Mouse (Mus musculus) hindbrain, embryonic 12.5 days (tissue): Measurements from ENCODE around the gene Rgl1. TPM values are rescaled to one million over a fixed set of nuclear protein-coding genes. Genes with fewer than 3 reads are reported as not detected.

Experiments
- ATAC-seq: fragments of 200-750 bp; cut with Nextera tagmentation; 2 replicates; pipeline ENCODE4 v1.8.0; 2017; ENCODE audit warnings: moderate TSS enrichment; ENCODE audit not compliant: low FRiP score
- H3K27ac ChIP-seq: fragments of 300-500 bp; sonication (generic); 2 replicates; pipeline ENCODE4 v1.5.1; 2016; ENCODE audit warnings: mild to moderate bottlenecking
- H3K27me3 ChIP-seq: fragments of 300-500 bp; sonication (generic); 2 replicates; pipeline ENCODE4 v1.6.1; 2016; ENCODE audit warnings: mild to moderate bottlenecking
- H3K36me3 ChIP-seq: fragments of 300-500 bp; sonication (generic); 2 replicates; pipeline ENCODE4 v1.6.1; 2016; ENCODE audit warnings: mild to moderate bottlenecking
- H3K4me1 ChIP-seq: fragments of 300-500 bp; sonication (generic); 2 replicates; pipeline ENCODE4 v1.6.1; 2016
- H3K4me2 ChIP-seq: fragments of 300-500 bp; sonication (generic); replicated peaks from 2 replicates; pipeline ENCODE4 v1.6.1; 2016; ENCODE audit warnings: mild to moderate bottlenecking
- H3K4me3 ChIP-seq: fragments of 300-500 bp; sonication (generic); 2 replicates; pipeline ENCODE4 v1.5.1; 2016; ENCODE audit warnings: mild to moderate bottlenecking
- H3K9ac ChIP-seq: fragments of 300-500 bp; sonication (generic); 2 replicates; pipeline ENCODE4 v1.6.1; 2016; ENCODE audit warnings: mild to moderate bottlenecking, moderate library complexity
- H3K9me3 ChIP-seq: fragments of 300-500 bp; sonication (generic); replicated peaks from 2 replicates; pipeline ENCODE4 v1.6.1; 2016; ENCODE audit warnings: mild to moderate bottlenecking
- WGBS: fragments of 180-500 bp; shearing (Covaris S2); methylation state at CpG from one replicate; pipeline ENCODE4 v1.1.7; 2016; 5-methylcytosine and 5-hydroxymethylcytosine counted together
- polyA plus RNA-seq: library from polyadenylated mRNA; unstranded; fragments of >200 nt; fragmentation: Nextera tagmentation; extraction: Ambion mirVana; gene quantifications from 2 replicates; pipeline ENCODE4 v1.2.1, GENCODE M21; 2016

Rgl1 gene
- polyA plus RNA-seq, 1 experiment from 2014 or later = 23.9 TPM

DNA sequence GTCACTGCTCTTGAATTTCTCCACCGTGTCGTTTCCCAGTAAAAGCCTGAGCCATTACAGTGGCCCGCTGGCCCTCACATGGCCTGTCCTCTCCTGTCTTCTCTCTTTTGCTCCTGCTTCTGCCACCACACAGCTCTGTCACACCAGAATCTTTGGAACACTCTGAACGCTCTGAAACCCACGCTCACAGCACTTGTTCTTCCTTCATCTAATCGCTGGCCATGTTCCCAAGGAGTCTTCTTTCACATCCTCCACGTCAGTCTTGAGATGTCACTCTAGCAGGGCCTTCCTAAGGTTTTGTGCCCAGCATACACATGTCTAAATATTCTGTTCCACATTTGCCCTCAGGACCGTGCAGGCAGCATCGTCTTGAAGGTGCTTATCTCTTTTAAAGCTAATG is 4.9 kb upstream of the Rgl1 start:
- Histone ChIP-seq H3K9me3 (no peaks in the 10 kb centered on the region), H3K27ac (no peak overlapping the region), H3K4me1 (0 out of 2 replicates have a peak, but pooled peaks cover 4% of the 10 kb centered on the region), H3K27me3 (no peaks in the 10 kb centered on the region), H3K9ac (no peak overlapping the region), H3K36me3 (peaks cover 49% of the 10 kb centered on the region), H3K4me2 (no peak overlapping the region), H3K4me3 (no peak overlapping the region)
- no peak for ATAC-seq
- 93% methylated on average over 9 of the region's 9 CpGs for WGBS

- H3K4me2 ChIP-seq = peak overlapping the region; percentile 69
- H3K36me3 ChIP-seq = peaks cover 22% of the 10 kb centered on the region
- H3K27me3 ChIP-seq = peaks cover 6% of the 10 kb centered on the region
- no peak overlapping the region for H3K9ac ChIP-seq
- ATAC-seq = 0 out of 2 replicates have a peak, but pooled peaks have one; percentile 9
- H3K27ac ChIP-seq = no peak overlapping the region
- H3K4me1 ChIP-seq = peaks cover 11% of the 10 kb centered on the region
- no peaks in the 10 kb centered on the region for H3K9me3 ChIP-seq
- peak overlapping the region; percentile 99 for H3K4me3 ChIP-seq
- 9% methylated on average over 5 of the region's 5 CpGs for WGBS
Observed at GRCm38 (mm10) chr1:152767749-152768488, 1.8 kb upstream of the Rgl1 start.

DNA sequence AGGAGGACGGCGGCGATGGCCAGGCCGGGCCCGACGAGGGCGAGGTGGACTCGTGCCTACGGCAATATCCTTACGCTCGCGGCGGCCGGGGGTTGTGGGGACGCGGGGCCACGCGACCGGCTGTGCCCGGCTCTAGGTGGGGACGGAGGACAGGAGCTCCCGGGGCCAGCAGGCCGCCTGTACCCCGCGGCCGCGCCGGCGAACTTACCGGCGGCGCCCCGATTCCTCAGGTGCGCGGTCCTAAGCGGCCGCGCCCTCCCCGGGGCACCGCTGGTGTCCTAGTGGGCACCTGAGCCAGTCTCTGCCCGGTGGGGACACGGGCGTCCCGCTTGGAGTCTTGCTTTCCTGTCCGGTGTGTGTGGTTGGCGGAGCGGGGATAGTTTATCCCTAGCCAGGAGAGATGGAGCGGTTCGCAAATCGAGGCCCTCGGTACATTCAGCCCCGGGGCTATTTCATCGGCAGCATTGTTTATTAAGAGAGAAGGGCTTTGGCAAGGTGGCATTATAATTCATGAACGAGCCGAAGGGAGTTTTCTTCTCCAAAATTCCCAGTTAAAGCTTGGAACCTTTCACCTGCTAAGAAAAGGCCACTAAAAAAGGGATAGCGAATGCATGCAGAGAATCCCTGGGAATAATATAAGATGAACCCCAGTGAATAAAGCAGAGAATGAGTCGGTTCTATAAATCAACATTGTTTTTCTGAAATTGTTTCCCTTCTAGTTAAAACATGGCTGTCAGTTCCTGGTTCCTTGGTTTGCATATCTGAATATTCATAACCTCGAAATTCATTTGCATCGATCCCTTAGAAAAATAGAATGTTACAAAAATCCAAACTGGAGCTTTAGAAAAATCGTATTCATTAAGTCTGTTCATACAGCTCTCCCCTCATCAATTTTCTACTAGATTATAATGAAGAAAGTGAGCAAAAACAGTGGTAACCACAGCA is 925 bp upstream of the Rgl1 start:
- Histone ChIP-seq H3K4me2 (peak overlapping the region; percentile 69), H3K36me3 (peaks cover 14% of the 10 kb centered on the region), H3K9ac (peak overlapping the region; percentile 93), H3K27ac (peak overlapping the region; percentile 91), H3K4me1 (peaks cover 11% of the 10 kb centered on the region), H3K4me3 (peak overlapping the region; percentile 99), H3K9me3 (no peaks in the 10 kb centered on the region), H3K27me3 (peaks cover 6% of the 10 kb centered on the region)
- peak; percentile 71 for ATAC-seq
- WGBS = 2% methylated on average over 55 of the region's 60 CpGs

- no peaks in the 10 kb centered on the region for H3K36me3 ChIP-seq
- WGBS = 87% methylated on average over 2 of the region's 2 CpGs
- no peak for ATAC-seq
- no peaks in the 10 kb centered on the region for H3K9me3 ChIP-seq
- no peak overlapping the region for H3K27ac ChIP-seq
- peaks cover 6% of the 10 kb centered on the region for H3K27me3 ChIP-seq
- H3K9ac ChIP-seq = no peak overlapping the region
- no peak overlapping the region for H3K4me3 ChIP-seq
- H3K4me1 ChIP-seq = peaks cover 7% of the 10 kb centered on the region
- no peak overlapping the region for H3K4me2 ChIP-seq
Observed at GRCm38 (mm10) chr1:152761791-152762190, 4.4 kb downstream of the Rgl1 start.

GRCm38 (mm10) chr1:152750312-152750965 is 15.7 kb downstream of the Rgl1 start, which contains the start of gene Apobec4:
TSS of gene Apobec4 (plus strand) at chr1:152750551.
- WGBS = 63% methylated on average over 13 of the region's 13 CpGs
- ATAC-seq = no peak
- Histone ChIP-seq H3K9ac (no peak within 1 kb of the TSS), H3K27ac (no peak within 1 kb of the TSS), H3K4me1 (0 out of 2 replicates have a peak, but pooled peaks cover 2% of the 10 kb centered on the region), H3K36me3 (no peaks in the 10 kb centered on the region), H3K4me3 (no peak within 1 kb of the TSS), H3K4me2 (no peak within 1 kb of the TSS), H3K9me3 (no peaks in the 10 kb centered on the region), H3K27me3 (no peaks in the 10 kb centered on the region)

DNA sequence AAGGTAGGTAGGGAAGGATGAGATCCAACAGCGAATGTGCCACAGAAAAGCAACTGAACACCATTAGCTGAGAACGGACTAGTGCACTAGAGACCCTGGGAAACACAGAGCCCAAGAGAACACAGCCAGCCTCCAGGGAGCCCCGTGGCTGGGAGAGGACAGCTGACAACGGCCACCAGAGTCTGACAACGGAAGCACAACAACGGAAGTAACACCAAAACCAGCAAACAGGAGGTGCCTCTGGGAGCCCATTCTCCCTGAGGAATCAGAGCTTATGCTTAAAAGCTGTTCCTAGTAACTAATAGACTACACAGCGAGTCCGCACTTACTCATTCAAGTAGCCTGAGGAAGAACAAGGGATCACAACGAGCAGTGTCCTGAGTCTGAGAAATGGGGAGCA is 16.9 kb downstream of the Rgl1 start:
- ATAC-seq = no peak
- H3K9ac ChIP-seq = no peak overlapping the region
- H3K4me1 ChIP-seq = 0 out of 2 replicates have a peak, but pooled peaks cover 2% of the 10 kb centered on the region
- WGBS = 76% methylated on average over 9 of the region's 9 CpGs
- no peaks in the 10 kb centered on the region for H3K27me3 ChIP-seq
- H3K4me3 ChIP-seq = no peak overlapping the region
- H3K9me3 ChIP-seq = no peaks in the 10 kb centered on the region
- no peak overlapping the region for H3K27ac ChIP-seq
- H3K4me2 ChIP-seq = no peak overlapping the region
- no peaks in the 10 kb centered on the region for H3K36me3 ChIP-seq

- Histone ChIP-seq H3K4me2 (no peak overlapping the region), H3K9ac (no peak overlapping the region), H3K36me3 (no peaks in the 10 kb centered on the region), H3K4me1 (0 out of 2 replicates have a peak, but pooled peaks cover 2% of the 10 kb centered on the region), H3K27ac (no peak overlapping the region), H3K27me3 (no peaks in the 10 kb centered on the region), H3K4me3 (no peak overlapping the region), H3K9me3 (no peaks in the 10 kb centered on the region)
- ATAC-seq = peak; percentile 48; the same call in 1 of the 2 replicates
- WGBS = 7% methylated on average over 5 of the region's 5 CpGs
Observed at GRCm38 (mm10) chr1:152746426-152746825, 19.7 kb downstream of the Rgl1 start.

DNA sequence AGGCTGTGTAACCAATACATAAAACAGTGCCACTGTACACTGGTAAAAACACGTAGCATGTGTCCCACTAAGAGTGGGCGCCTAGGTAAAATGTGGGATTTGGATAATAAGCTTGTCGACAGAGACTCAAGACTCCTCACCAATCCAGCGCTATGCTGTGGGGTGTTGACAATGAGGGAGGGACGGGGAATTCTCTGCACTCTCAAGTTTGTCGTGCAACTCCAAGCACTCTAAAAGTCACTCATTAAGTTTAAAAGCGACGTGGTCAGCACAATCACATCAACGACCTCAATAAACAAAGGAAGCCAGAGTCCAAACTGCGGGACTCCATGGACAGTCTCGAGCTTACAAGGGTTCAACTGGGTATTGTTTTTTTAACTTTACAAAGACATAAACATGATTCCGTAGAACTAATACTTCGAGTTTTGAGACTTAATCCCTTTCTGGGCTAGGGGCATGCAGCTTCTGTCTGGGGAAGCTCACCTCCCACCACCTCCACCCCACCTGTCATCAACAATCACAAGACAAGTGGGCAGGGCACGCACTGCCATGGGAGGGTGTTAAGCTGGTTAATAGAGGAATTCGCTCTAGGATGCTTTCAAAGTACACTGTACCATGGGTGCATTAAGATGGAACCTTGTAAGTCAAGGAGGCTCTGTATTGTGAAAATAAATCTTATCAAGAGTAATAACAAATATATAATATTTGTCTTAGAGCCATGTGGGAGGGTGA is 22.9 kb downstream of the Rgl1 start:
- WGBS = 69% methylated on average over 15 of the region's 15 CpGs
- Histone ChIP-seq H3K9me3 (no peaks in the 10 kb centered on the region), H3K9ac (no peak overlapping the region), H3K27me3 (no peaks in the 10 kb centered on the region), H3K4me2 (no peak overlapping the region), H3K4me1 (no peaks in the 10 kb centered on the region), H3K4me3 (no peak overlapping the region), H3K36me3 (no peaks in the 10 kb centered on the region), H3K27ac (no peak overlapping the region)
- ATAC-seq = no peak

GRCm38 (mm10) chr1:152739374-152739773 is 26.8 kb downstream of the Rgl1 start:
- H3K27me3 ChIP-seq = no peaks in the 10 kb centered on the region
- H3K4me2 ChIP-seq = no peak overlapping the region
- ATAC-seq = no peak
- no peak overlapping the region for H3K9ac ChIP-seq
- no peak overlapping the region for H3K4me3 ChIP-seq
- H3K9me3 ChIP-seq = no peaks in the 10 kb centered on the region
- no peak overlapping the region for H3K27ac ChIP-seq
- 70% methylated on average over 11 of the region's 11 CpGs for WGBS
- H3K4me1 ChIP-seq = no peaks in the 10 kb centered on the region
- no peaks in the 10 kb centered on the region for H3K36me3 ChIP-seq

GRCm38 (mm10) chr1:152738793-152739192 is 27.4 kb downstream of the Rgl1 start:
- no peaks in the 10 kb centered on the region for H3K4me1 ChIP-seq
- no peak overlapping the region for H3K4me2 ChIP-seq
- no peaks in the 10 kb centered on the region for H3K36me3 ChIP-seq
- H3K27ac ChIP-seq = no peak overlapping the region
- H3K4me3 ChIP-seq = no peak overlapping the region
- WGBS = 77% methylated on average over 9 of the region's 9 CpGs
- H3K27me3 ChIP-seq = no peaks in the 10 kb centered on the region
- no peak overlapping the region for H3K9ac ChIP-seq
- no peaks in the 10 kb centered on the region for H3K9me3 ChIP-seq
- no peak for ATAC-seq

- Histone ChIP-seq H3K36me3 (no peaks in the 10 kb centered on the region), H3K27me3 (no peaks in the 10 kb centered on the region), H3K4me1 (no peaks in the 10 kb centered on the region), H3K27ac (no peak overlapping the region), H3K4me2 (no peak overlapping the region), H3K4me3 (no peak overlapping the region), H3K9me3 (no peaks in the 10 kb centered on the region), H3K9ac (no peak overlapping the region)
- no peak for ATAC-seq
- WGBS = 75% methylated on average over 4 of the region's 5 CpGs
Observed at GRCm38 (mm10) chr1:152727604-152728236, 38.4 kb downstream of the Rgl1 start.
